Mouse (Mus musculus) hindbrain, embryonic 13.5 days (tissue): ENCODE measurements around the gene Ubald1. TPM values are rescaled to one million over a fixed set of nuclear protein-coding genes. Genes with fewer than 3 reads are reported as not detected.

ENCODE experiments used
- ATAC-seq: fragments of 200-750 bp; cut with Nextera tagmentation; 2 replicates; pipeline ENCODE4 v1.8.0; 2017; ENCODE audit warnings: moderate TSS enrichment; ENCODE audit not compliant: low FRiP score
- H3K27ac ChIP-seq: fragments of 300-500 bp; sonication (generic); 2 replicates; pipeline ENCODE4 v1.5.1; 2015; ENCODE audit warnings: inconsistent platforms, mild to moderate bottlenecking, moderate library complexity
- H3K27me3 ChIP-seq: fragments of 300-500 bp; sonication (generic); 2 replicates; pipeline ENCODE4 v1.6.1; 2015; ENCODE audit warnings: mild to moderate bottlenecking, inconsistent platforms
- H3K36me3 ChIP-seq: fragments of 300-500 bp; sonication (generic); 2 replicates; pipeline ENCODE4 v1.6.1; 2015; ENCODE audit warnings: mild to moderate bottlenecking, inconsistent platforms
- H3K4me1 ChIP-seq: fragments of 300-500 bp; sonication (generic); replicated peaks from 2 replicates; pipeline ENCODE4 v1.6.1; 2015; ENCODE audit warnings: inconsistent platforms
- H3K4me2 ChIP-seq: fragments of 300-500 bp; sonication (generic); 2 replicates; pipeline ENCODE4 v1.6.1; 2015; ENCODE audit warnings: inconsistent platforms, mild to moderate bottlenecking, moderate library complexity
- H3K4me3 ChIP-seq: fragments of 300-500 bp; sonication (generic); 2 replicates; pipeline ENCODE4 v1.5.1; 2015; ENCODE audit warnings: mild to moderate bottlenecking, inconsistent platforms
- H3K9ac ChIP-seq: fragments of 300-500 bp; sonication (generic); 2 replicates; pipeline ENCODE4 v1.6.1; 2015; ENCODE audit warnings: mild to moderate bottlenecking, inconsistent platforms
- H3K9me3 ChIP-seq: fragments of 300-500 bp; sonication (generic); 2 replicates; pipeline ENCODE4 v1.6.1; 2016; ENCODE audit warnings: inconsistent platforms
- WGBS: fragments of 180-500 bp; shearing (Covaris S2); methylation state at CpG from one replicate; pipeline ENCODE4 v1.1.7; 2015; 5-methylcytosine and 5-hydroxymethylcytosine counted together
- polyA plus RNA-seq: library from polyadenylated mRNA; unstranded; fragments of >200 nt; fragmentation: Nextera tagmentation; extraction: Ambion mirVana; gene quantifications from 2 replicates; pipeline ENCODE4 v1.2.1, GENCODE M21; 2015

Ubald1 gene
- polyA plus RNA-seq, 1 experiment from 2014 or later, result 53.7 TPM

GRCm38 (mm10) chr16:4827639-4828038 lies 52.5 kb downstream of the Ubald1 start:
- WGBS, result 91% methylated on average over 5 of the region's 5 CpGs
- Histone ChIP-seq H3K9ac (no peak overlapping the region), H3K4me1 (no peaks in the 10 kb centered on the region), H3K4me3 (no peak overlapping the region), H3K36me3 (no peaks in the 10 kb centered on the region), H3K9me3 (no peaks in the 10 kb centered on the region), H3K4me2 (no peak overlapping the region), H3K27me3 (no peaks in the 10 kb centered on the region), H3K27ac (no peak overlapping the region)
- no peak for ATAC-seq

Other genes starting within 250 kb of the Ubald1 start
- 6.3 and 7.3 TPM in 2 replicates for gene Vasn, start 240.4 kb downstream of the Ubald1 start, polyA plus RNA-seq
- 52.7 and 54.8 TPM in 2 replicates for gene Dnaja3, start 240.3 kb downstream of the Ubald1 start, polyA plus RNA-seq
- gene Coro7, start 200.5 kb downstream of the Ubald1 start, polyA plus RNA-seq, result 29.1 and 30.7 TPM in 2 replicates
- gene Nmral1, start 161.0 kb downstream of the Ubald1 start, polyA plus RNA-seq, result 65.1 and 71.7 TPM in 2 replicates
- gene Hmox2, start 154.0 kb downstream of the Ubald1 start, polyA plus RNA-seq, result 94.6 and 96.7 TPM in 2 replicates
- 111 and 116 TPM in 2 replicates for gene Cdip1, start 90.0 kb downstream of the Ubald1 start, polyA plus RNA-seq
- 0.65 TPM in 2 replicates for gene 4930562C15Rik, start 44.9 kb downstream of the Ubald1 start, polyA plus RNA-seq
- 107 and 115 TPM in 2 replicates for gene Mgrn1, start 5.9 kb upstream of the Ubald1 start, polyA plus RNA-seq
- 128 and 131 TPM in 2 replicates for gene Nudt16l1, start 58.4 kb upstream of the Ubald1 start, polyA plus RNA-seq
- gene Anks3, start 83.9 kb upstream of the Ubald1 start, polyA plus RNA-seq, result 73.4 and 77.6 TPM in 2 replicates
- gene Sept12, start 117.5 kb upstream of the Ubald1 start, polyA plus RNA-seq, result not detected in 2 replicates
- 3.1 and 4.6 TPM in 2 replicates for gene Smim22, start 127.0 kb upstream of the Ubald1 start, polyA plus RNA-seq
- 153 and 161 TPM in 2 replicates for gene Rogdi, start 133.2 kb upstream of the Ubald1 start, polyA plus RNA-seq
- gene Glyr1, start 169.5 kb upstream of the Ubald1 start, polyA plus RNA-seq, result 206 and 209 TPM in 2 replicates
- 16.0 and 16.3 TPM in 2 replicates for gene Ubn1, start 169.7 kb upstream of the Ubald1 start, polyA plus RNA-seq